Mouse (Mus musculus): ENCODE measurements around the gene Arl6. TPM values are rescaled to one million over a fixed set of nuclear protein-coding genes. Genes with fewer than 3 reads are reported as not detected.

Gene Arl6
- total and polyA plus RNA-seq, 3 experiments: 0.23 to 0.77 TPM; not detected in 1

DNA sequence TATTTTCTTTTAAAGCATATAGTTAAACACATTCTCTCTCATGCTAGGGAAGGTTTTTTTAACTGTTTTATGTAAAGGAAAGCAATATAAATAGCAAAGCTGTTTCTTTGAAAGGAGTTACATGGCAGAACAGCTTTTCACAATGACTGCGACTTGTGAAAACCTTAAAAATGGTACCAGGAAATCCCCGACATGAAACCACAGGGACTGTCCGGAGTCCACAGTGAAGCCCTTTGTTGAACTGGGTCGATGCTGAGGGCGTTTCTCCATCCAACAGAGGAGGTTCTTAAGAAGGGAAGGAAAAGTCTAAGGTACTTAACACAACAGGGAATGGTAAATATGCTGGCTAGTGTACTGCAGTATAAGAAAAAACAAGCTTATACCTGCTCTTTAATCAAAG, 75.2 kb downstream of the Arl6 start:
- Histone ChIP-seq H3K4me3 (replicated peaks in 1 of 3; ENCODE audit: low read depth in 2 of 3, low read length in 2 of 3, poor library complexity in 1 of 3) (no peak overlapping the region), H3K79me2 (replicated peaks; ENCODE audit: control insufficient read depth, extremely low read depth, insufficient read depth, poor library complexity, severe bottlenecking) (no peaks in the 10 kb centered on the region), H3K27ac (ENCODE audit: insufficient read depth, low read depth) (no peak overlapping the region), H3K4me1 (ENCODE audit: control insufficient read depth in 1 of 2, insufficient read depth in 2 of 2) (peaks cover 12 to 70% of the 10 kb centered on the region in 2 experiments), H3K4me2 (ENCODE audit: insufficient read depth, low read depth, poor library complexity, severe bottlenecking) (no peak overlapping the region; the same call in 1 of the 2 replicates), H3K9me3 (replicated peaks; ENCODE audit: low read length) (no peaks in the 10 kb centered on the region), H3K9ac (ENCODE audit: insufficient read depth, low read depth) (peak overlapping the region; percentile 33; the same call in 1 of the 2 replicates), H3K27me3 (replicated peaks) (no peaks in the 10 kb centered on the region), H3K36me3 (replicated peaks in 1 of 2; ENCODE audit: control insufficient read depth in 1 of 2, insufficient read depth in 1 of 2, low read length in 1 of 2) (no peaks in the 10 kb centered on the region)
- in situ Hi-C loops (cut with MboI; ENCODE audit: low pct_ligation_motif_present, low pct_unique_long_range_greater_than_20kb, low sequenced_read_pairs): no loop called here
- dilution Hi-C loops (cut with MboI; ENCODE audit: extremely low pct_ligation_motif_present, extremely low pct_unique_long_range_greater_than_20kb, low sequenced_read_pairs): no loop called here
- TF ChIP-seq HCFC1 (IDR thresholded peaks at IDR 0.05; ENCODE audit: low read depth, low read length) (peak; percentile 50; the same call in 1 of the 2 replicates), JUND (conservative IDR thresholded peaks at IDR 0.05; ENCODE audit: low read depth, low read length) (peak; percentile 92), ETS1 (conservative IDR thresholded peaks at IDR 0.05; ENCODE audit: low read depth, low read length) (peak; percentile 96), USF2 (conservative IDR thresholded peaks at IDR 0.05; ENCODE audit: low read depth, low read length) (no peak), TBP (conservative IDR thresholded peaks at IDR 0.05; ENCODE audit: low read depth, low read length) (peak; percentile 76), PAX5 (IDR thresholded peaks at IDR 0.05; ENCODE audit: low read length) (no peak), ZC3H11A (IDR thresholded peaks at IDR 0.05; ENCODE audit: low read depth, low read length) (no peak), SIN3A (IDR thresholded peaks at IDR 0.05; ENCODE audit: low read length) (peak; percentile 92), RCOR1 (conservative IDR thresholded peaks at IDR 0.05; ENCODE audit: low read depth, low read length) (peak; percentile 95), USF1 (IDR thresholded peaks at IDR 0.05; ENCODE audit: low read depth, low read length) (no peak), E2F4 (IDR thresholded peaks at IDR 0.05; ENCODE audit: insufficient replicate concordance, low read depth, low read length) (no peak; the same call in 1 of the 2 replicates), GABPA (IDR thresholded peaks at IDR 0.05; ENCODE audit: insufficient replicate concordance, low read depth, low read length) (no peak), MAX (IDR thresholded peaks at IDR 0.05; ENCODE audit: low read length) (0 out of 2 replicates have a peak, but pooled peaks have one; percentile 34), ZNF384 (IDR thresholded peaks at IDR 0.05; ENCODE audit: low read depth, low read length) (peak; percentile 92), IRF4 (IDR thresholded peaks at IDR 0.05; ENCODE audit: low read depth, low read length) (peak; percentile 97), ZMIZ1 (IDR thresholded peaks at IDR 0.05; ENCODE audit: low read depth, low read length) (no peak), JUN (IDR thresholded peaks at IDR 0.05; ENCODE audit: insufficient read depth, low read depth, low read length) (peak; percentile 84), POLR2AphosphoS2 (IDR thresholded peaks at IDR 0.05; ENCODE audit: low read depth, low read length) (no peak), ZKSCAN1 (IDR thresholded peaks at IDR 0.05; ENCODE audit: borderline replicate concordance, low read depth, low read length) (no peak), CHD1 (IDR thresholded peaks at IDR 0.05; ENCODE audit: low read depth, low read length) (peak; percentile 94), MAFK (IDR thresholded peaks at IDR 0.05; ENCODE audit: insufficient replicate concordance, low read length) (peak; percentile 72), ELF1 (IDR thresholded peaks at IDR 0.05; ENCODE audit: low read depth, low read length) (peak; percentile 54; the same call in 1 of the 2 replicates), CTCF (conservative IDR thresholded peaks at IDR 0.05 in 1 of 2, IDR thresholded peaks at IDR 0.05 in 1 of 2; ENCODE audit: low read depth in 2 of 2, low read length in 2 of 2) (no peak), NRF1 (IDR thresholded peaks at IDR 0.05; ENCODE audit: low read depth, low read length) (no peak), SMC3 (IDR thresholded peaks at IDR 0.05; ENCODE audit: low read depth, low read length) (no peak; the same call in 1 of the 2 replicates), RAD21 (IDR thresholded peaks at IDR 0.05; ENCODE audit: low read depth, low read length) (peak; percentile 26), MEF2A (IDR thresholded peaks at IDR 0.05; ENCODE audit: borderline replicate concordance, low read depth, low read length) (peak; percentile 99), MXI1 (IDR thresholded peaks at IDR 0.05; ENCODE audit: low read depth, low read length) (peak; percentile 46; the same call in 1 of the 2 replicates), MAZ (IDR thresholded peaks at IDR 0.05; ENCODE audit: low read depth, low read length) (no peak), TCF12 (IDR thresholded peaks at IDR 0.05; ENCODE audit: low read depth, low read length) (peak; percentile 79), CHD2 (IDR thresholded peaks at IDR 0.05; ENCODE audit: low read length) (peak; percentile 80), POLR2A (IDR thresholded peaks at IDR 0.05; ENCODE audit: low read depth, low read length) (no peak), EP300 (IDR thresholded peaks at IDR 0.05; ENCODE audit: low read length) (peak; percentile 98), UBTF (IDR thresholded peaks at IDR 0.05; ENCODE audit: low read depth, low read length) (no peak), BHLHE40 (IDR thresholded peaks at IDR 0.05; ENCODE audit: low read depth, low read length) (peak; percentile 91), KAT2A (IDR thresholded peaks at IDR 0.05; ENCODE audit: insufficient replicate concordance, low read length) (no peak), NELFE (IDR thresholded peaks at IDR 0.05; ENCODE audit: low read depth, low read length) (no peak), MYC (IDR thresholded peaks at IDR 0.05; ENCODE audit: low read depth, low read length) (peak; percentile 81)
- peak; percentile 88 for DNase-seq (ENCODE audit: extremely low read depth)

All from CH12.LX (cell line).